Mouse (Mus musculus): Measurements from ENCODE around the gene Gpr171.

DNA sequence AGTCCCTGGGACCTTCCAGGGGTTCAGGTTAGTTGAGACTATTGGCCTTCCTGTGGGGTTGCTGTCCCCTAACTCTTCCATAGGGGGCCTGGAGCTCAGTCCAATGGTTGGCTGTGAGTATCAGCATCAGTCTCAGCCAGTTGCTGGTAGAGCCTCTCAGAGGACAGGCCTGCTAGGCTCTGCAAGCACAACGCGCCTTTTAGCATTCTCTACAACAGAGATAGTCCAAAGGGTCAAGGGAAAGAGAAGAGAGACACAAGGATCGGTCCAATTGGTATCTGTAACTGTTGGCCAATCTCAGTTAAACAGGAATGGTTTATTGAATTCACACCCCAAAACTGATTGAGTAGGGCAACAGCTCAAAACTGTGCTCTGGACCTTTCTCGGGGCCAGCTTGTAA lies 5.8 kb upstream of the Gpr171 start:
- TF ChIP-seq POLR2A (IDR thresholded peaks at IDR 0.05; ENCODE audit: borderline replicate concordance, extremely low read depth, low read depth, low read length) (no peak), CTCF (IDR thresholded peaks at IDR 0.05; ENCODE audit: insufficient read depth, low read length) (no peak)

Measured in lung, adult 2 months (tissue).